Mouse (Mus musculus) left cerebral cortex, postnatal 25 days (tissue): ENCODE results near the gene Calcr. TPM values are rescaled to one million over a fixed set of nuclear protein-coding genes. Genes with fewer than 3 reads are reported as not detected.
"Not testable (repeated sequence)": the region's sequence is repeated elsewhere in the genome, so short reads cannot be mapped to it uniquely, and the experiment has no call there.

Source experiments
- DNase-seq, 2 experiments: peaks; one replicate each; pipeline ENCODE4 v3.0.0; 2022; ENCODE audit warnings: low spot score in 2 of 2, mixed read lengths in 1 of 2
- intact Hi-C: fragments of 180-260 bp; cut with DNase I; formaldehyde crosslinking; loops from one replicate; pipeline ENCODE4 v1.15.1; 2025
- microRNA-seq, 2 experiments: library from miRNA; unstranded; fragments of <30 nt; microRNA quantifications; one replicate each; pipeline ENCODE4 v1.2.0; 2022
- total RNA-seq, 2 experiments: library from RNA; stranded (reverse); gene quantifications; 2 replicates each; pipeline ENCODE4 v1.2.3; 2021

Gene Calcr
- total RNA-seq, result under 1 TPM; 0.18 to 0.60 TPM

GRCm38 (mm10) chr6:3764230-3764764 lies at the start of gene Calcr:
Gene Calcr, minus strand, starts transcription at chr6:3764714.
- intact Hi-C loops, result no loop called here
- no peak for DNase-seq

GRCm38 (mm10) chr6:3767485-3767884 lies 3.0 kb upstream of the Calcr start:
- DNase-seq, result no peak
- intact Hi-C loops, result no loop called here

- peak in 1 of 2 experiments; percentile 11 for DNase-seq
- intact Hi-C loops, result no loop called here
Observed at GRCm38 (mm10) chr6:3763171-3763967, 1.1 kb downstream of the Calcr start.

GRCm38 (mm10) chr6:3751576-3751975 lies 12.9 kb downstream of the Calcr start:
- DNase-seq, result peak; percentile 35 to 61
- intact Hi-C loops, result no loop called here

GRCm38 (mm10) chr6:3749624-3750023 lies 14.9 kb downstream of the Calcr start:
- intact Hi-C loops, result loop anchor here (5.0 kb wide), 1 partner anchor 237 kb away; no protein-coding TSS in a partner anchor
- DNase-seq, result no peak

GRCm38 (mm10) chr6:3745546-3745945 lies 19.0 kb downstream of the Calcr start:
- DNase-seq, result no peak
- intact Hi-C loops, result loop anchor here (5.0 kb wide), 1 partner anchor 233 kb away; no protein-coding TSS in a partner anchor

- intact Hi-C loops, result no loop called here
- no peak for DNase-seq
Observed at GRCm38 (mm10) chr6:3741996-3742713, 22.4 kb downstream of the Calcr start.

- DNase-seq, result no peak
- intact Hi-C loops, result no loop called here
Observed at GRCm38 (mm10) chr6:3741296-3741695, 23.2 kb downstream of the Calcr start.

GRCm38 (mm10) chr6:3730246-3730867 lies 34.2 kb downstream of the Calcr start:
- DNase-seq, result no peak
- intact Hi-C loops, result no loop called here

- intact Hi-C loops, result no loop called here
- no peak for DNase-seq
Observed at GRCm38 (mm10) chr6:3688087-3688642, 76.3 kb downstream of the Calcr start.

GRCm38 (mm10) chr6:3678286-3678685 lies 86.2 kb downstream of the Calcr start:
- intact Hi-C loops, DNase-seq: not testable (repeated sequence)

- intact Hi-C loops, result no loop called here
- no peak for DNase-seq
Observed at GRCm38 (mm10) chr6:3677806-3678205, 86.7 kb downstream of the Calcr start.

GRCm38 (mm10) chr6:3671941-3672340 lies 92.6 kb downstream of the Calcr start:
- intact Hi-C loops, DNase-seq: not testable (repeated sequence)

GRCm38 (mm10) chr6:3664147-3664716 lies 100.3 kb downstream of the Calcr start:
- intact Hi-C loops, result no loop called here
- DNase-seq, result no peak

GRCm38 (mm10) chr6:3658405-3658804 lies 106.1 kb downstream of the Calcr start:
- DNase-seq, result no peak
- intact Hi-C loops, result no loop called here

Small RNAs within 50 kb of the gene (microRNA-seq; reads per million reads assigned to microRNA genes)
- gene Mir489, result 0 reads per million in 2 experiments
- gene Mir653, result 0 to 0.25 reads per million in 2 experiments

Other genes with a start within 250 kb of the Calcr start
- not detected for gene Tfpi2, start 224.2 kb upstream of the Calcr start, total RNA-seq
- gene Gngt1, start 229.1 kb upstream of the Calcr start, total RNA-seq, result not detected
- 10 to 100 TPM; 11.0 to 12.4 TPM for gene Gng11, start 239.2 kb upstream of the Calcr start, total RNA-seq